Mouse (Mus musculus) frontal cortex, postnatal 10 days (tissue): ENCODE measurements around the gene Nr0b1.
A peak's percentile ranks its signal among the peaks of the same experiment; 100 is the strongest.

ENCODE experiments used
- DNase-seq, 2 experiments: peaks; one replicate each; pipeline ENCODE4 v3.0.0; 2022; ENCODE audit warnings: low spot score in 2 of 2, mixed read lengths in 1 of 2

Nr0b1 gene

GRCm38 (mm10) chrX:86191614-86192419 lies at the start of gene Nr0b1:
Gene Nr0b1, plus strand, starts transcription at chrX:86191764.
- DNase-seq: peak in 1 of 2 experiments; percentile 4

- no peak for DNase-seq
Observed at GRCm38 (mm10) chrX:86187250-86187649, 4.3 kb upstream of the Nr0b1 start.

- DNase-seq: no peak
Observed at GRCm38 (mm10) chrX:86192420-86192994, 943 bp downstream of the Nr0b1 start.

GRCm38 (mm10) chrX:86193386-86193785 lies 1.8 kb downstream of the Nr0b1 start:
- no peak for DNase-seq

GRCm38 (mm10) chrX:86237246-86237645 lies 45.7 kb downstream of the Nr0b1 start:
- DNase-seq: no peak
